Mouse (Mus musculus) limb, embryonic 14.5 days (tissue): Measurements from ENCODE around the gene 1700029I15Rik. TPM values are rescaled to one million over a fixed set of nuclear protein-coding genes. Genes with fewer than 3 reads are reported as not detected.
A peak's percentile ranks its signal among the peaks of the same experiment; 100 is the strongest.

Experiments used
- ATAC-seq: fragments of 200-750 bp; cut with Nextera tagmentation; 2 replicates; pipeline ENCODE4 v1.8.0; 2017; ENCODE audit warnings: low read depth, moderate number of reproducible peaks, moderate TSS enrichment; ENCODE audit not compliant: low FRiP score
- DNase-seq: peaks from one replicate; pipeline ENCODE4 v3.0.0-alpha.2; 2015; ENCODE audit warnings: low spot score
- H3K27ac ChIP-seq: fragments of 300-500 bp; sonication (generic); replicated peaks from 2 replicates; pipeline ENCODE4 v1.5.1; 2014; ENCODE audit warnings: low read depth, mild to moderate bottlenecking, low read length, moderate library complexity, mixed read lengths
- H3K27me3 ChIP-seq: fragments of 300-500 bp; sonication (generic); 2 replicates; pipeline ENCODE4 v1.6.1; 2014; ENCODE audit warnings: low read length, mixed read lengths; ENCODE audit not compliant: control insufficient read depth, insufficient read depth
- H3K36me3 ChIP-seq: fragments of 300-500 bp; sonication (generic); 2 replicates; pipeline ENCODE4 v1.6.1; 2014; ENCODE audit warnings: mild to moderate bottlenecking, low read length, moderate library complexity, mixed read lengths; ENCODE audit not compliant: control insufficient read depth, insufficient read depth
- H3K4me1 ChIP-seq: fragments of 300-500 bp; sonication (generic); 2 replicates; pipeline ENCODE4 v1.6.1; 2014; ENCODE audit warnings: antibody characterized with exemption, low read length, mixed read lengths; ENCODE audit not compliant: control insufficient read depth, insufficient read depth
- H3K4me2 ChIP-seq: fragments of 300-500 bp; sonication (generic); replicated peaks from 2 replicates; pipeline ENCODE4 v1.6.1; 2014; ENCODE audit warnings: low read depth, mild to moderate bottlenecking, low read length, moderate library complexity; ENCODE audit not compliant: severe bottlenecking
- H3K4me3 ChIP-seq: fragments of 300-500 bp; sonication (generic); replicated peaks from 2 replicates; pipeline ENCODE4 v1.5.1; 2014; ENCODE audit warnings: low read length
- H3K9ac ChIP-seq: fragments of 300-500 bp; sonication (generic); 2 replicates; pipeline ENCODE4 v1.6.1; 2014; ENCODE audit warnings: mild to moderate bottlenecking, low read depth, low read length, moderate library complexity; ENCODE audit not compliant: severe bottlenecking
- H3K9me3 ChIP-seq: fragments of 300-500 bp; sonication (generic); 2 replicates; pipeline ENCODE4 v1.6.1; 2016; ENCODE audit warnings: low read length; ENCODE audit not compliant: control insufficient read depth
- POLR2A ChIP-seq: fragments of 200-500 bp; IDR thresholded peaks from 2 replicates; pipeline ENCODE4 v1.8.0; 2012; ENCODE audit warnings: inconsistent platforms, mild to moderate bottlenecking, moderate library complexity, borderline replicate concordance; ENCODE audit not compliant: insufficient read depth, insufficient read length; ENCODE audit errors: extremely low read depth
- WGBS: fragments of 180-500 bp; shearing (Covaris S2); extraction: QIAGEN DNeasy Blood & Tissue Kit; methylation state at CpG from one replicate; pipeline ENCODE4 v1.1.7; 2014; 5-methylcytosine and 5-hydroxymethylcytosine counted together
- polyA plus RNA-seq, 2 experiments: library from polyadenylated mRNA; depleted of rRNA in 1 of 2; stranded (reverse) in 1 of 2; unstranded in 1 of 2; fragments of >200 nt; fragmentation: Nextera tagmentation in 1 of 2; extraction: Ambion mirVana in 1 of 2; gene quantifications; 2 replicates each; pipeline versions ENCODE4 v1.2.1 to v1.2.3; 2012 to 2014

1700029I15Rik gene
- polyA plus RNA-seq, 2 experiments, result 1.7 to 3.1 TPM

- Histone ChIP-seq H3K27ac (no peak overlapping the region), H3K4me3 (no peak overlapping the region), H3K9ac (no peak overlapping the region), H3K27me3 (no peaks in the 10 kb centered on the region), H3K4me1 (peaks cover 7% of the 10 kb centered on the region; the same call in 1 of the 2 replicates), H3K4me2 (no peak overlapping the region), H3K9me3 (no peaks in the 10 kb centered on the region), H3K36me3 (peaks cover 76% of the 10 kb centered on the region)
- ATAC-seq (no peak), DNase-seq (no peak)
- no peak for TF ChIP-seq POLR2A
- WGBS, result 81% methylated on average over 4 of the region's 4 CpGs
These were observed 1.8 kb downstream of the 1700029I15Rik start for GRCm38 (mm10) chr2:92384101-92384500.

DNA sequence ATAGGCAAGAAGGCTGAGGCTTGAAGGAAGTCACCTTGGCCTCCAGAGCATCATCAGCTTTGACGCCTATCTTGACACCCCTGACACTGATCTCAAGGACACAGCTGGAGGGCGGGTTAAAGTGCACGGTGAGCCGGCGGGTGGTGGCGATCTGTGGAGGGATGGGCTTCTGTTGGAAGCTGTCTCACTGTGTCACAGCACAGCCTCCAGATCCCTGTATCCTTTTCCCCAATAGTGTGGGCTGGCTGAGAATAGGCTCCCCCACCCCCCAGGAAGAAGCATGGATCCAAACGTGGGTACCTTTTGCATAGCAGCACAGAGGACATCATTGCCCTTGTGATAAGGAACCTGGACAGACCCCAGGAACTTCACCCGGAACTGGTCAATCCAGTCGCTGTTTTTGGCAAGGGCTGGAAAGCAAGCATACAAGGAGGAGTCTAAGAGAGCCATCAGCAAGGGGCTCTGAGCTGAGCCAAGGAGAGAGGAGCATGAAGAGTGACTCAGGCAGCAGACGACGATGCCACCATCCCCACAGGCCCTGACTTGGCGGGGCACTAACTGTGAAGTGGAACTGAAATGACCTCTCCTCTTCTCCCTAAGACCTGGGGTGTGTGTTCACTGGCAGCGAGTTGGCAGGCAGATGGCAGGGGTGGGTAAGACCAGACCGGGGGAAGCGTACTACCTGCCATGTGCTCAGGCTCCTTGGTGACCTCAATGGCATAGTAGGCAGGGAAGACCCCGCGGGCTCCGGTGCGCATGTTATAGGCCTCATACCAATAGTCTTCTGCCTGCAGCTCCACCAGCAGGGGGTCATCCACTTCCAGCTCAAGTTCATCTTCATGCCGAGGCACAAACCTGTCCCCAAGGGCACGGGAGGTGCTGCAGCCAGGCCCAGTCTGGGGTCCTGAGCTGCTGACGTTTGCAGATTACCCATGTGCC is 3.0 kb downstream of the 1700029I15Rik start:
- no peak overlapping the region for H3K4me2 ChIP-seq
- peaks cover 68% of the 10 kb centered on the region for H3K36me3 ChIP-seq
- peaks cover 7% of the 10 kb centered on the region; the same call in 1 of the 2 replicates for H3K4me1 ChIP-seq
- DNase-seq, result no peak
- H3K4me3 ChIP-seq, result no peak overlapping the region
- no peak overlapping the region for H3K27ac ChIP-seq
- TF ChIP-seq POLR2A, result no peak
- ATAC-seq, result no peak
- no peaks in the 10 kb centered on the region for H3K9me3 ChIP-seq
- no peaks in the 10 kb centered on the region for H3K27me3 ChIP-seq
- 82% methylated on average over 22 of the region's 22 CpGs for WGBS
- no peak overlapping the region for H3K9ac ChIP-seq

DNA sequence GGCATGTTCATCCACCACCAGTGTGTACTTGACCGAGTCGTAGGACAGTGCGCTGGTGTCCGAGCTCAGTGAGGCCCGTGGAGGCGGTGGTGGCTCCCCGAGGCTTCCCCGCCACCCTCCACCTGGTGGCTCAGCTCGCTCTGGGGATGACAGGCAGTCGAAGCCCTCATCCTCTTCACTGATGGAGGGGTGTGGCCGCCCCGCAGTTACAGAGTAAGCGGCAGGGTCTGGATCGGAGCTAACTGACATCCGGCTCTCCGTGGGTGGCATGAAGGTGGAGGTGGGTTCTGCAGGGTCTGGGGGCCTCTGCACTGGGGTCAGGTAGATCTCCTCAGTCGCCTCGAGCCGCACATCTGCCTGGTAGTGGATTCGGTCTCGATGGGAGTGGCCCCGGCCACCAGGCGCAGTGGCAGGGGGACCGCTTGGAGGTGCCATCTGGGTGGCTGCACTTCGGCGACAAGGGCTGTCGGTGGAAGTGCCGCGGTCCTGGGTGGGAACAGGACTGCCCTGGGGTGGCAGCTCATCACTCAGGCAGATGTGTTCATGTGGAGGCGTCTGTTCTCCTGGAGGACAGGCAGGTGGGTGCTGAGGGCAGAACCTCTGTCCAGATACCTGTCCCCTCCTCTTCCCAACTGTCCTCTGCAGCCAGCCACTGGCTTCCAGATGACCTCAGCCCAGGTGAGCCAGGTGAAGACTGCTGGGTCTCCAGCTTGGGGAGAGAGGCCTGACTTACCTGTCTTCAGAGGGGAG is 4.7 kb downstream of the 1700029I15Rik start:
- Histone ChIP-seq H3K9me3 (no peaks in the 10 kb centered on the region), H3K4me2 (no peak overlapping the region)

GRCm38 (mm10) chr2:92387646-92388045 is 5.3 kb downstream of the 1700029I15Rik start:
- Histone ChIP-seq H3K4me1 (peaks cover 18% of the 10 kb centered on the region), H3K36me3 (peaks cover 45% of the 10 kb centered on the region), H3K9me3 (no peaks in the 10 kb centered on the region), H3K4me2 (no peak overlapping the region), H3K9ac (0 out of 2 replicates have a peak overlapping the region, but pooled peaks have one; percentile 59), H3K27me3 (no peaks in the 10 kb centered on the region), H3K27ac (no peak overlapping the region), H3K4me3 (peak overlapping the region; percentile 59; the same call in 1 of the 2 replicates)
- WGBS, result 87% methylated on average over 4 of the region's 4 CpGs
- TF ChIP-seq POLR2A, result no peak
- ATAC-seq (no peak), DNase-seq (no peak)

More for the DNA sequence above, 4.7 kb downstream of the 1700029I15Rik start:
- DNase-seq, result no peak
- Histone ChIP-seq H3K27me3 (no peaks in the 10 kb centered on the region), H3K27ac (no peak overlapping the region), H3K4me3 (no peak overlapping the region), H3K36me3 (peaks cover 52% of the 10 kb centered on the region), H3K9ac (no peak overlapping the region), H3K4me1 (peaks cover 12% of the 10 kb centered on the region)
- 90% methylated on average over 27 of the region's 30 CpGs for whole genome bisulfite sequencing
- TF ChIP-seq POLR2A, result no peak
- ATAC-seq, result no peak

GRCm38 (mm10) chr2:92388081-92388517 is 5.8 kb downstream of the 1700029I15Rik start:
- 57% methylated on average over 3 of the region's 3 CpGs for WGBS
- ATAC-seq, result no peak
- peak overlapping the region; percentile 59; the same call in 1 of the 2 replicates for H3K9ac ChIP-seq

More at GRCm38 (mm10) chr2:92388081-92388517, 5.8 kb downstream of the 1700029I15Rik start:
- peak overlapping the region; percentile 59 for H3K4me3 ChIP-seq
- H3K4me1 ChIP-seq, result peaks cover 21% of the 10 kb centered on the region
- no peak overlapping the region for H3K27ac ChIP-seq
- peaks cover 41% of the 10 kb centered on the region for H3K36me3 ChIP-seq
- no peak for TF ChIP-seq POLR2A
- no peaks in the 10 kb centered on the region for H3K27me3 ChIP-seq
- H3K4me2 ChIP-seq, result peak overlapping the region; percentile 64
- no peak for DNase-seq
- H3K9me3 ChIP-seq, result no peaks in the 10 kb centered on the region
